Mouse (Mus musculus) forebrain, embryonic 16.5 days (tissue): ENCODE results near the gene Stat4. TPM values are rescaled to one million over a fixed set of nuclear protein-coding genes. Genes with fewer than 3 reads are reported as not detected.

Experiments
- ATAC-seq: fragments of 200-750 bp; cut with Nextera tagmentation; 2 replicates; pipeline ENCODE4 v1.8.0; 2017; ENCODE audit warnings: mild to moderate bottlenecking, moderate library complexity
- H3K27ac ChIP-seq: fragments of 300-500 bp; sonication (generic); 2 replicates; pipeline ENCODE4 v1.5.1; 2014; ENCODE audit warnings: low read length, control low read depth
- H3K27me3 ChIP-seq: fragments of 300-500 bp; sonication (generic); replicated peaks from 2 replicates; pipeline ENCODE4 v1.6.1; 2014; ENCODE audit warnings: low read length; ENCODE audit not compliant: control insufficient read depth, insufficient read depth
- H3K36me3 ChIP-seq: fragments of 300-500 bp; sonication (generic); 2 replicates; pipeline ENCODE4 v1.6.1; 2014; ENCODE audit not compliant: control insufficient read depth, insufficient read depth
- H3K4me1 ChIP-seq: fragments of 300-500 bp; sonication (generic); replicated peaks from 2 replicates; pipeline ENCODE4 v1.6.1; 2014; ENCODE audit warnings: low read length; ENCODE audit not compliant: control insufficient read depth, insufficient read depth
- H3K4me2 ChIP-seq: fragments of 300-500 bp; sonication (generic); 2 replicates; pipeline ENCODE4 v1.6.1; 2014; ENCODE audit warnings: mild to moderate bottlenecking, low read length, control low read depth
- H3K4me3 ChIP-seq: fragments of 300-500 bp; sonication (generic); replicated peaks from 2 replicates; pipeline ENCODE4 v1.5.1; 2014; ENCODE audit warnings: mild to moderate bottlenecking, low read length, control low read depth
- H3K9ac ChIP-seq: fragments of 300-500 bp; sonication (generic); replicated peaks from 2 replicates; pipeline ENCODE4 v1.6.1; 2014; ENCODE audit warnings: low read depth, low read length, control low read depth
- H3K9me3 ChIP-seq: fragments of 300-500 bp; sonication (generic); 2 replicates; pipeline ENCODE4 v1.6.1; 2016; ENCODE audit warnings: low read length; ENCODE audit not compliant: control insufficient read depth
- WGBS: fragments of 180-500 bp; shearing (Covaris S2); extraction: QIAGEN DNeasy Blood & Tissue Kit; methylation state at CpG from one replicate; pipeline ENCODE4 v1.1.7; 2014; 5-methylcytosine and 5-hydroxymethylcytosine counted together
- polyA plus RNA-seq: library from polyadenylated mRNA; unstranded; fragments of >200 nt; fragmentation: Nextera tagmentation; extraction: Ambion mirVana; gene quantifications from 2 replicates; pipeline ENCODE4 v1.2.1, GENCODE M21; 2015

Stat4 gene
- polyA plus RNA-seq = 0.46 and 0.78 TPM in 2 replicates

GRCm38 (mm10) chr1:51986848-51987247 is at the start of gene Stat4:
Gene Stat4, plus strand, starts transcription at chr1:51987148.
- no peaks in the 10 kb centered on the region for H3K36me3 ChIP-seq
- no peak within 1 kb of the TSS for H3K9ac ChIP-seq
- ATAC-seq = no peak
- H3K4me2 ChIP-seq = no peak within 1 kb of the TSS
- 87% methylated on average over 5 of the region's 5 CpGs for WGBS
- H3K9me3 ChIP-seq = no peaks in the 10 kb centered on the region
- no peaks in the 10 kb centered on the region for H3K27me3 ChIP-seq
- no peaks in the 10 kb centered on the region for H3K4me1 ChIP-seq
- H3K4me3 ChIP-seq = no peak within 1 kb of the TSS
- no peak within 1 kb of the TSS for H3K27ac ChIP-seq

GRCm38 (mm10) chr1:51938357-51938756 is 48.6 kb upstream of the Stat4 start:
- H3K27me3 ChIP-seq = no peaks in the 10 kb centered on the region
- no peak for ATAC-seq
- H3K9me3 ChIP-seq = no peaks in the 10 kb centered on the region
- no peak overlapping the region for H3K4me2 ChIP-seq
- H3K4me3 ChIP-seq = no peak overlapping the region
- H3K9ac ChIP-seq = no peak overlapping the region
- H3K36me3 ChIP-seq = no peaks in the 10 kb centered on the region
- no peak overlapping the region for H3K27ac ChIP-seq
- H3K4me1 ChIP-seq = no peaks in the 10 kb centered on the region
- whole genome bisulfite sequencing = 95% methylated on average over 7 of the region's 7 CpGs

GRCm38 (mm10) chr1:51944755-51945154 is 42.2 kb upstream of the Stat4 start:
- no peak overlapping the region for H3K27ac ChIP-seq
- H3K9ac ChIP-seq = no peak overlapping the region
- H3K4me2 ChIP-seq = no peak overlapping the region
- H3K4me3 ChIP-seq = no peak overlapping the region
- H3K36me3 ChIP-seq = no peaks in the 10 kb centered on the region
- peak; percentile 58 for ATAC-seq
- H3K4me1 ChIP-seq = no peaks in the 10 kb centered on the region
- no peaks in the 10 kb centered on the region for H3K27me3 ChIP-seq
- no peaks in the 10 kb centered on the region for H3K9me3 ChIP-seq
- WGBS = 40% methylated on average over 5 of the region's 5 CpGs

- no peaks in the 10 kb centered on the region for H3K4me1 ChIP-seq
- H3K36me3 ChIP-seq = no peaks in the 10 kb centered on the region
- ATAC-seq = no peak
- H3K4me3 ChIP-seq = no peak overlapping the region
- H3K27me3 ChIP-seq = no peaks in the 10 kb centered on the region
- H3K9ac ChIP-seq = no peak overlapping the region
- H3K4me2 ChIP-seq = no peak overlapping the region
- no peak overlapping the region for H3K27ac ChIP-seq
- WGBS = 63% methylated on average over 4 of the region's 4 CpGs
- H3K9me3 ChIP-seq = no peaks in the 10 kb centered on the region
Observed at GRCm38 (mm10) chr1:51947116-51947515, 39.8 kb upstream of the Stat4 start.

- 98% methylated on average over 2 of the region's 2 CpGs for whole genome bisulfite sequencing
- H3K4me3 ChIP-seq = no peak overlapping the region
- peaks cover 4% of the 10 kb centered on the region; the same call in 1 of the 2 replicates for H3K4me1 ChIP-seq
- no peaks in the 10 kb centered on the region for H3K27me3 ChIP-seq
- no peak overlapping the region for H3K9ac ChIP-seq
- no peaks in the 10 kb centered on the region for H3K36me3 ChIP-seq
- H3K27ac ChIP-seq = no peak overlapping the region
- H3K9me3 ChIP-seq = no peaks in the 10 kb centered on the region
- no peak overlapping the region for H3K4me2 ChIP-seq
- ATAC-seq = no peak
Observed at GRCm38 (mm10) chr1:51964647-51965046, 22.3 kb upstream of the Stat4 start.

- WGBS = 0% methylated on average over 1 of the region's 1 CpGs
- H3K27me3 ChIP-seq = no peaks in the 10 kb centered on the region
Observed at GRCm38 (mm10) chr1:51968994-51969393, 18.0 kb upstream of the Stat4 start.

GRCm38 (mm10) chr1:51970182-51970581 is 16.8 kb upstream of the Stat4 start:
- H3K4me1 ChIP-seq = peaks cover 4% of the 10 kb centered on the region; the same call in 1 of the 2 replicates
- no peak for ATAC-seq
- no peak overlapping the region for H3K27ac ChIP-seq
- no peaks in the 10 kb centered on the region for H3K36me3 ChIP-seq
- no peak overlapping the region for H3K4me2 ChIP-seq
- H3K27me3 ChIP-seq = no peaks in the 10 kb centered on the region
- no peak overlapping the region for H3K9ac ChIP-seq
- H3K4me3 ChIP-seq = no peak overlapping the region
- WGBS = 89% methylated on average over 6 of the region's 6 CpGs
- H3K9me3 ChIP-seq = no peaks in the 10 kb centered on the region

More at GRCm38 (mm10) chr1:51968994-51969393, 18.0 kb upstream of the Stat4 start:
- 0 out of 2 replicates have a peak, but pooled peaks have one; percentile 45 for ATAC-seq
- H3K4me3 ChIP-seq = no peak overlapping the region
- H3K9me3 ChIP-seq = no peaks in the 10 kb centered on the region
- H3K4me1 ChIP-seq = peaks cover 4% of the 10 kb centered on the region; the same call in 1 of the 2 replicates
- no peak overlapping the region for H3K27ac ChIP-seq
- H3K36me3 ChIP-seq = no peaks in the 10 kb centered on the region
- no peak overlapping the region for H3K9ac ChIP-seq
- H3K4me2 ChIP-seq = no peak overlapping the region

- no peak overlapping the region for H3K4me3 ChIP-seq
- no peak overlapping the region for H3K27ac ChIP-seq
- no peaks in the 10 kb centered on the region for H3K27me3 ChIP-seq
- no peaks in the 10 kb centered on the region for H3K36me3 ChIP-seq
- H3K4me2 ChIP-seq = no peak overlapping the region
- H3K9ac ChIP-seq = no peak overlapping the region
- H3K4me1 ChIP-seq = no peaks in the 10 kb centered on the region
- WGBS = 91% methylated on average over 5 of the region's 5 CpGs
- no peak for ATAC-seq
- no peaks in the 10 kb centered on the region for H3K9me3 ChIP-seq
Observed at GRCm38 (mm10) chr1:51975589-51975988, 11.4 kb upstream of the Stat4 start.

GRCm38 (mm10) chr1:51979048-51979447 is 7.9 kb upstream of the Stat4 start:
- Histone ChIP-seq H3K4me1 (no peaks in the 10 kb centered on the region), H3K4me2 (no peak overlapping the region), H3K9ac (no peak overlapping the region), H3K27me3 (no peaks in the 10 kb centered on the region), H3K36me3 (no peaks in the 10 kb centered on the region), H3K9me3 (no peaks in the 10 kb centered on the region), H3K4me3 (no peak overlapping the region), H3K27ac (no peak overlapping the region)
- no peak for ATAC-seq
- WGBS = 95% methylated on average over 5 of the region's 5 CpGs
